Mouse (Mus musculus): Measurements from ENCODE around the gene Slc50a1.
A peak's percentile ranks its signal among the peaks of the same experiment; 100 is the strongest.

Slc50a1 gene

DNA sequence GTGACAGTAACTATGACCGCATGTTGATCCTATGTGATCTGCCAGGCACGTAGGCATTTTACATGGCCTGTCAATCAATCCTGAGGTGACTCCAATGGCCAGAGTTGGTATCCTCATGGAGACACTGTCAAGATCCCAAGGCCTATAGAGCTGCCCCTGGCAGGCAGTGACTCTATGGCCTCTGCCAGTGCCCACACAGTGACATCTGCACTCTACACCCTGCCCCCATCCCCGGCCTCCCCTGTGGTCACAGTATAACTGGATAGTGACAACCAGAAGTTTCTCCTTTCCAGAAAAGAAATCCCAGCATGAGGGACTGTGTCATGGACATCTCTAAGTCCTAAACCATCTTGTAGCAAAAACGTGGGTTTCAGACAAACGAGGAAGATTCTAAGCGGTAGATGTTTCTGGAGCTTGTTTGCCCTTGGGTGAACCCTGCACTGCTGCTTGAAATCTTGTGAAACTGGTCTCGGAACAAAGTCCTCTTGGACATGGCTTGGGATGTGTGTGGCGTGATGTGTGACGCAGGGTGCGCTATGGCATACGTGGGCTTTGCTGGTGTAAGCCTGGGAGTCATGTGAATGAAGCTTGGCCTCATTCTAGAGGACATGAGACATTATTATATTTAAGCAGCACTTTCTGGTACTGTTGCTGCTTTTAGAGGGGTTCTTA, 23.0 kb upstream of the Slc50a1 start:
- no peak for DNase-seq

- DNase-seq, result no peak
Observed at GRCm38 (mm10) chr3:89292303-89292702, 21.9 kb upstream of the Slc50a1 start.

GRCm38 (mm10) chr3:89291874-89292273, 21.5 kb upstream of the Slc50a1 start:
- no peak for DNase-seq

- no peak for DNase-seq
Observed at GRCm38 (mm10) chr3:89288503-89288928, 18.1 kb upstream of the Slc50a1 start.

GRCm38 (mm10) chr3:89287286-89287685, 16.9 kb upstream of the Slc50a1 start:
- no peak for DNase-seq

DNA sequence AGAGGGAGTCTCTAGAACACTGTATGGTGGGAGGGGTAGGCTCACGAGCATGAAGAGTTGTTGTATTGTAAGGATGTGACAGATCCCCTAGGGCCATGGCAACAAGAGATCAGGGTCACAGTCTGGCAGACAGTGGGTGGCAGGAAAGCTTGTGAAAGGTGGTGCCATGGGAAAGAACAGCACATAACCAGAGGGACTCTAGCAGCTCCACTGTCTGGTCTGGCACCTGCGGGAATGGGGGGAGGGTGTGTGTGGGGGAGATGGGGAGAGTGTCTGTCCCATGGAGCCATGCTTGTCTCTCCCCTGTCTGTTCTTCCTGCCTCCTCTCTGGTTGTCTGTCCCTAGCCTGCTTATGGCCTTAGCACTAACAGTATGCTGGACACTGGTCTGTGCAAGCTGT, 15.2 kb upstream of the Slc50a1 start:
- DNase-seq, result no peak

- DNase-seq, result no peak
Observed at GRCm38 (mm10) chr3:89284261-89284660, 13.9 kb upstream of the Slc50a1 start.

DNA sequence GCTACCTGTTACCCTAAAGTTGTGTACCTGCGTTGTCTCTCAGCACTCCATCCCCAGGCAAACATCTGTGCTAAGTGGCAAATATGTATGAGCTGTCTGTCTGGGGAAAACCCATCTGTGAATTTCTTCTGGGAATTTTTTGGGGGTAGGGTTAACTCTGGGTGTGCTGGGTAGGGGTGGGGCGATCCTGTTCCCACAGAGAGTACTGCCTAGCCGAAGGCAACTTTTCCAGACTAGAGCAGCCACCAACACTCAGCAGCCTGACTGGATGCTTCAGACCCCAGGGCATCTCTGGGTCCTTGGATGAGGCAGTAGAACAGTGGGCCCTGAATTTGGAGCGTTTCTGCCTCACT, 11.9 kb upstream of the Slc50a1 start:
- DNase-seq, result no peak

- DNase-seq, result peak; percentile 87
Observed at GRCm38 (mm10) chr3:89281579-89282290, 11.4 kb upstream of the Slc50a1 start.

DNA sequence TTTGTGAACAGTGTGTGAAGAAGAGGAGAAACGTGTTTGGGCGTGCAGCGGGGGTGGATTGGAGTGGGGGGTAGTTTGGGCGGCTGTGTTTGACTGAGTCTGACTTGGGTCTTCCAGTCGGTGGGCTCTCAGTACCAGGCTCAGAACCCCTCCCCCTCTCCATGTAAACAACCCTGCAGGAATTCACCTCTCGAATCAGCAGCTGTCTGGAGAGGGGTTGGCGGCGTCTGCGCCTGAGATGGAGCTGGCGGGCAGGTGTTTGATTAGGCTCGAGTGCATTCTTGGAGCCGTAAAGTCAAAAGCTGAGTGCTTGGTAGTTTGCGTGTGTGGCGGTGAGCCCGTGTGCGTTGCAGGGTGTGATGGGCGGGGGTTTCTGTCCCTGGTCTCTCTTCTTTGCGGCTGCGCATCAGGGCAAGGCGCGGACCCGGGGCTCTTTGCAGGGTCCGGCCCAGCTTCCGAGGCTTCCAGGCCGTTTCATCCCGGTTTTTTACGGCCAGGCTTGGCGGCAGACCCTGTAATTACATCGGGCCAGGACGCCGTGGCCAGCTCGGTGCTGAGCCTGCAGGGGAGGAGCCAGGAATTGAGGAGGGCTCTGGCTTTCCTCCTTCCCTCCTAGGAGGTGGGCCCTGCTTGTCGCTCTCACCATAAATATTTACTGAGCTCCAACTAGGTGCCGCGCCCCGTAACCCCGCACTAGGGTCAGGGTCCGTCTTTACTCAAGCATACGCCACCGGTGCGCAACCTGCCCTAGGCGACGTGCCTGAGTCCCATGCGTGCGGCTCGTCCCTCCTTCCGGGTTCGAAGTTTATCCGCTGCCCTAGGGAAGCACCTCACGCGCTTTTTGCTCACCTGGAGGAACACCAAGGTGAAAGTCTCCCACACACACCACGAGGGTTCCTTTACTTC, 10.5 kb upstream of the Slc50a1 start, which contains the start of gene Efna1:
Gene Efna1 (minus strand): TSS at position 537 of the 906 bp plus-strand sequence.
- peak; percentile 64 for DNase-seq

DNA sequence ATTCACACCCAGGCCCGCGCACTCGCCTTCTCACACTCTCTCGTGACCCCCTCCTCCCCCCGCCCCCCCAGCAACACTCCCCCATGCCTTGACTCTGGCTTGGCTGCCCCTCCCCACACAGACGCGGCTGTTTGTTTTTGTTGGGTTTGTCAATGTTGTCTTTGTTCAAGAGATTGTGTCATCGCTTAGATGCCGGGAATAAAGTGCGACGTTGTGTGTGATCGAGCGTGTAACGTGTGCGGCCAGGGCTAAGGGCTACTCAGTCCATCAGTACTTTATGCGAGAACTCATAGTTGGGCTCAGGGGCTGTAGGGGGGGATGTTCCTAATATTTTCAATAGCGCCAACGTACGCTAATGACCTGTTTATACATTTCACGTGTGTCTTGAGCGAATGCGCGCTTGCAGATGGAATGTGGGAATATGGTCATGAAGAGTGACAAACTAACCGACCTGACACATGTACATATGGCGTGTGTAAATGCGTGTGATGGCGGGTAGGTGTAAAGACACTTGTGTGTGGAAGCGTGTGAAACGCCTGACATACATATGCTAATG, 9.8 kb upstream of the Slc50a1 start:
- DNase-seq, result peak; percentile 61

GRCm38 (mm10) chr3:89279153-89279890, 9.0 kb upstream of the Slc50a1 start:
- DNase-seq, result peak; percentile 89

- no peak for DNase-seq
Observed at GRCm38 (mm10) chr3:89278643-89279042, 8.3 kb upstream of the Slc50a1 start.

- peak; percentile 50 for DNase-seq
Observed at GRCm38 (mm10) chr3:89278107-89278506, 7.7 kb upstream of the Slc50a1 start.

DNA sequence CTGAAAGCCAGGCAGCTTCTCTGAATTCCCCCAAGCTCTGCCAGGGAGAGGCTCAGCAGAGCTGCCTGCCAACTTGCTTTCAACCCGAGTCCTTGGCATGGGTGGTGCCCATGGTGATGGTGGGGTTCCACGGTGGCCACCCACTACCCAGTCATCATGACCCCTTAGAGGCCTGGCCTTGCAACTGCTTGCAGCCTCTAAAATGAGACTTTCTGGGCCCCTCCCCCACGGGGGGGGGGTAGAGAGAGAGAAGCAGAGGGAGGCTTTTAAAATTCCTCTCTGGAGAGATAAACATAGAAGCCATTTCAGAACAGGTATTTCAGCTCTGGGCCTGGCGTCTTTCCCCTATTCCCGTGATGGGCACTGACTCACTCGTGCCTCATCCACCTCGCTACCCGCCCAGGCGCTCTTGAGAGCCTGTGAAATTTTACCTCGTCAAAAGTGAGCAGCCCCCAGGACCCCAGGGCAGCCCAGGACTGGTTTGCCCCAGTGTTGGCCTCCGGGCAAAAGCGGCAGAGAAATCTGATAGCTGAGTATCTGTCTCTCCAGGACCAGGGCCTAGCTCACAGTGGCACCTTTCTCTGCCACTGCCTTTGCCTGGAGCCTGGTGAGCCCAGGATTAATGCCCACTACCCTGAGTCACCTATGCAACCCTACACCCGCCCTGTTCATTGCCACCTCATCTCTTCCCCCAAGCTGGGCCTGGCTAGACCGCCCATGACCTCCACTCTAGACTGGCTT, 7.1 kb upstream of the Slc50a1 start:
- peak; percentile 54 for DNase-seq

- no peak for DNase-seq
Observed at GRCm38 (mm10) chr3:89276061-89276460, 5.7 kb upstream of the Slc50a1 start.

DNA sequence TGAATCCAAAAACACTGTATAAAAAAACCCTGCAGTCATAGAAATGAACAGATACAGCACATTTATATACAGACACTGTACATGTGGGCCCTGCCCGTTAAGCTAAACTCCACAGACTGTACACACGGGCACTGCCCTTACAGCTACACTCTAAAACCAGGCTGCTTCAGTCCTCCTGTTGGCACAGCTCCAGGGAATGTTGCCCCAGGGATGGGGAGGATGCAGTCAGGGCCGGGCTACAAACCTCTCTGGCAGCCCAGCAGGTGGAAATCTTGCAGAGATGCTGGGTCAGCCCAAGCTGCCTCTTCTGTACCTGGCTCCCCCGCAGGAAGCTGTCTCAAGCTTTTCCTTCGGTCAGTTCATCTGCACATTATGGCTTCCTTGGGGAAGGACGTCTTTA, 1.4 kb upstream of the Slc50a1 start:
- peak; percentile 58 for DNase-seq

GRCm38 (mm10) chr3:89270891-89271290, 521 bp upstream of the Slc50a1 start:
- peak; percentile 71 for DNase-seq

DNA sequence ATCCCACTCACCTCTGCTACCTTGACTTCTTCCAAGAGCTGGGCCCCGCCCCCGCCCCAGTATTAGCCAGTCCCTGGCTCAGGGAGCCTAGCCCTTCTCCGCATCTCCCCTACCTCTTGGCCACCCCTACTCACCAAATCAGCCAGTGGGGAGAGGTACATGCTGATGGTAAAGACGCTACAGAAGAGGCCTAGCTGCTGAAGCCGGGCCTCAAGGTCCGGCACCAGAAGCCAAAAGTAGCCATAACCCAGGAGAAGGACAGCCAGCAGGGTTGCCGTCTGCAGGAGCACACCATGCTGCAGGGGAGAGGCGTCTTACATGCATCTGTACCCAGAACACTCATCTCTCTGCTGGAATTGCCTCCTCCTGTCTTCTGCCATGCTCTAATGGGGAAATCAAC, 1.5 kb downstream of the Slc50a1 start:
- no peak for DNase-seq

DNA sequence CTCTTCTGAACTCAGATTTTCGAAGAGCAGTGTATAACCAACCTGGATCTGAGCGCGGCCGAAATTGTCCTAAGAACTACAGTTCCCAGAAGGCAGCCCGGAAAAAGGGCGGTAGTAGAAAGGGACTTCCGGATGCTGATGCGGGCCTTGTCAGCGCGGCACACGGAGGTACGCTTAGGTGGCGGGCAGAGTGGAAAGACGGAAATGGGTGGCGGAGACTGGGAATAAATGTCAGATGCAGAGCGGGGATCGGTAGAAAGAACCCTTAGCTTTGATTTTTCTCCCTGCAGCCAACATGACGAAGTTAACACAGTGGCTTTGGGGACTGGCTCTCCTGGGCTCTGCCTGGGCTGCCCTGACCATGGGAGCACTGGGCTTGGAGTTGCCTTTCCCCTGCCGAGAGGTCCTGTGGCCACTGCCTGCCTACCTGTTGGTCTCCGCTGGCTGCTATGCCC, 3.9 kb downstream of the Slc50a1 start:
- peak; percentile 84 for DNase-seq

DNA sequence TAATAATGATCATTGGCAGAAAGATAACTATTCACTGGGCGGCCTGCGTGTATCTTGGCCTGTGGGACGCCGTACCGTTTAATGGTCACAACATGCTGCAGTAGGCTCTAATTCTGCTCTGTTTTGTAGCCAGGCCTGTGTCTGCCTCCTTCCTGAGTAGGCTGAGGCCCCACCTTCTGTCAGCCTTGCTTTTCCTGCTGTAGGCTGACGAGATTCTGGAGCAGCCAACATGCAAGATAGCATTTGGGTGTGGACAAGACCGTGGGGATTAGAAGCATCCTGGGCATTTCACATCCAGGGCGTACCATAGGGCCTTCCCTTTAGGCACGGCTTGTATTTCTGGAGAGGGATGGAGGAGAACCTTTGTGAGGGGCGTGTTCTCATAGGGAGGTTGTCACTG, 8.0 kb downstream of the Slc50a1 start:
- peak; percentile 3 for DNase-seq

- DNase-seq, result no peak
Observed at GRCm38 (mm10) chr3:89260211-89260610, 10.2 kb downstream of the Slc50a1 start.

Data from cerebellum, adult 9-10 months (tissue).